Mouse (Mus musculus) c-Kit-positive CD71-positive TER-119-negative erythroid progenitor cells, embryonic 14.5 days (primary cell): ENCODE measurements around the gene Zfr2.
"Not testable (repeated sequence)": the region's sequence is repeated elsewhere in the genome, so short reads cannot be mapped to it uniquely, and the experiment has no call there.

Source experiments
- DNase-seq: peaks from one replicate; pipeline ENCODE4 v3.0.0-alpha.2; 2013; ENCODE audit warnings: low read depth

The Zfr2 gene

DNA sequence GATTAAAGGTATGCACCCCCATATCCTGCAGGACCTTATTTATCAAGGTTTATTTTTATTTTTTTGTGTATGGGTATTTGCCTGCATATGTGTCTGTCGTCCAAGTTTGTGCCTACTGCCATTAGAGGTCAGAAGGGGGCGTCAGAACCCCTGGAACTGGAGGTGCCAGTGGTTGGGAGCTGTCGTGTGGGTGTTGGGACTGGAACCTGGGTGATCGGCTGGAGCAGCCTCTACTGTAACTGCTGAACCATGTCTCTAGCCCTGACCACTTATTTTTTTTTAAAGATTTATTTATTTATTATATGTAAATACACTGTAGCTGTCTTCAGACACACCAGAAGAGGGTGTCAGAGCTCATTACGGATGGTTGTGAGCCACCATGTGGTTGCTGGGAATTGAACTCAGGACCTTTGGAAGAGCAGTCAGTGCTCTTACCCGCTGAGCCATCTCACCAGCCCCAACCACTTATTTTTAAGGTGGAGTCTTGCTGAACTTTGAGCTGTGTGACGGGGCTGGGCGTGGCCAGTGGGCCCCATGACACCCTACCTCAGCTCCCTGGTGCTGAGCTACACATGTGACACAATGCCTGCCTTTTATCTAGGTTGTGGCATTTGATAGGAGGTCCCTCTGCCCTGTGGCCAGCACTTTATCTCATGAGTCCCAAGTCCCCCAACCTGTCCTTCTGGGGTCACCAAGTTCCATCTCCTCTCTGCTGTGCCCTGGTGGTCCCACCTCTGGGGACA is 29.8 kb upstream of the Zfr2 start:
- peak; percentile 75 for DNase-seq

DNA sequence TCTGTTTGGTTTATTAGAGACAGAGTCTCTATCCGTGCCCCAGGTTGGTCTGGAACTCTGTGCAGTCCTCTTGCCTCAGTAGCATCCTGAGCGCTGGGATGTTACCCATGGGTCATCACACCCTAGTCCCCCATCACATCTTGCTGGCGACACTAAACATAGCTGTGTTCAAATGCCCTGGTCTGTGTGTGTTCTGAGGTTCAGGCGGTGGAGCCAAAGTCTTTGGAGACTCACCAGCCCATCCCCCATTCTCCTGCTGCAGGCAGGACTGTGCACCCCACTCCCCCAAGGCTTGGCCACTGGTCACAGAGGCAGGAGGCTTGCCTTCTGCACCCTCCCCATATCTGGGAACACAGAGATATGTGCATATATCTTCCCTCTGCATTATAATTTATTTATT is 28.8 kb upstream of the Zfr2 start:
- no peak for DNase-seq

DNA sequence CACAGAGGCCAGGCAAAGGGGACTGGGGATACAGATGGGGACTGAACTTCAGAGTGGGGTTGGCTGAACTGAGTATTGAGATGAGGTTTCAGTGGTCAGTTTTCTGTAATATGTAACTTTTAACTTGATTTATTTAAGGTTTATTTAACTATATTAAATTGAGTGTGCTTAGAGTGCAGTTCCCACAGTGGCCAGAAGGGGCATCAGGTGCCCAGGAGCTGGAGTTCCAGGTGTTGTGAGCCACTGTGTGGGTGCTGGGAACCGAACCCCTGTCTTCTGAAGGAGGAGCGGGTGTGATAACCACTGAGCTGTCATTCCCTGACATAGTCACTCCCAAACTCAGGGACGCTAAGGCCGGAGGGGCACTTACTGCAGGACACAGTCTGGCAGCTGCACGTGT is 22.8 kb upstream of the Zfr2 start:
- DNase-seq = no peak

DNA sequence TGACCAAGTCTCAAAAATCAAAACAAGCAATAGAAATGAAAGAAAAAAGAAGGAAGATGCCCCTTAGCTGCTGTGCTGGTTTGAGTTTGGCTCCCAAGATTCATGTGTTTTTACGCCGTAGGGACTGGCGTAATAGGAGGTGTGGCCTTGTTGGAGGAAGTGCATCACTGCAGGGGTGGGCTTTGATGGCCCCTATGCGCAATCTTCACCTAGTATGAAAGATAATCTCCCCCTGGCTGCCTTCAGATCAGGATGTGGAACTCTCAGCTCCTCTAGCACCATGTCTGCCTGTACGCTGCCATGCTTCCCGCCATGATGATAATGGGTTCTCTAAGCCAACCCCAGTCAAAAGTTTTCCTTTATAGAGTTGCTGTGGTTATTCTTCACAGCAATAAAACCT is 16.7 kb upstream of the Zfr2 start:
- no peak for DNase-seq

DNA sequence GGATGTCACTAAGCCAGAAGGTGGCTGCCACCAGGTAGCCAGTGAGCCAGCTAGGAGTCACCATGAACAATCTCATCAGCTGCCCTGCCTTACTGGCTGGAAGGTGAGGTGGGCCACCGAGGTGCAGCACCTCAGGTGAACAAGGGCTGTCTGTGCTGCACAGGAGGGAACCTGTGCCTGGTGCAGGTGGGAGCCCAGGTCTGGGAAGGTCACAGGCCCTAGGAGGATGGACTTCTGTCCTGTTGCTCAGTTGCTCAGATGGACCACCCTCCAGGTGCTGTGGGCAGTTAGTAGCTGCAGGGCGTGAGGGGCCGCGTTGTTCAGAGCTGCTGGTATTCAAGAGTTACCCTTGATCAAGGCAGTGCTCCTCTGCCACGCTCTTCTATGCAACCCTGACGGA is 16.1 kb upstream of the Zfr2 start:
- no peak for DNase-seq

DNA sequence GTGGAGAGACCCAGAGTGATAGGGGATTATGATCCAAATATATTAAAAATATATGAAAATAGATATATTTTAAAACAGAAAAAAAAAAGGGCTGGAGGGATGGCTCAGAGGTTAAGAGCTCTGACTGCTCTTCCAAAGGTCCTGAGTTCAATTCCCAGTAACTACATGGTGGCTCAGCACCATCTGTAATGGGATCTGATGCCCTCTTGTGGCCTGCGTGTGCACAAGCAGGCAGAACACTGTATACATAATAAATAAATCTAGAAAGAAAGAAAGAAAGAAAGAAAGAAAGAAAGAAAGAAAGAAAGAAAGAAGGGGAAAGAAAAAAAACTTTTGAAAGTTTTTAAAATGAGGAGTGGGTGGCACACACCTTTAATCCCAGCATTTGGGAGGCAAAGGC is 15.7 kb upstream of the Zfr2 start:
- peak; percentile 34 for DNase-seq

DNA sequence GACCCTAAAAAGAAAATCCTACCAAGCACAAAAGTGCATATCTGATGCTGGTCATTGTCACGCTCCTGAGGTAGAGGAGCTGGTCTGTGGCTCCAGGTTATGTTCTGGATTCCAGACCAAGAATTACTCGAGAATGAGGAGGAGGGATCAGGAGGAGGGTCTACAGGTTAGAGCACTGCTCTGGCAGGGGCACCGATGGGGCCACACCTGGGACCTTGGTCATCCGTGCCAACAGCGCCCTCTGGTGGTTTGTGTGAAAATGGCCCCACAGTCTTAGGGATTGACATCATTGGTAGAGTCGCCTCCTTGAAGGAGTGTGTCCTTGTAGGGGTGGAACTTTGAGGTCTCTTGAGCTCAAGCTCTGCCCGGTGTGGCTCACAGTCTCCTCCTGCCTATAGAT is 15.0 kb upstream of the Zfr2 start:
- peak; percentile 70 for DNase-seq

DNA sequence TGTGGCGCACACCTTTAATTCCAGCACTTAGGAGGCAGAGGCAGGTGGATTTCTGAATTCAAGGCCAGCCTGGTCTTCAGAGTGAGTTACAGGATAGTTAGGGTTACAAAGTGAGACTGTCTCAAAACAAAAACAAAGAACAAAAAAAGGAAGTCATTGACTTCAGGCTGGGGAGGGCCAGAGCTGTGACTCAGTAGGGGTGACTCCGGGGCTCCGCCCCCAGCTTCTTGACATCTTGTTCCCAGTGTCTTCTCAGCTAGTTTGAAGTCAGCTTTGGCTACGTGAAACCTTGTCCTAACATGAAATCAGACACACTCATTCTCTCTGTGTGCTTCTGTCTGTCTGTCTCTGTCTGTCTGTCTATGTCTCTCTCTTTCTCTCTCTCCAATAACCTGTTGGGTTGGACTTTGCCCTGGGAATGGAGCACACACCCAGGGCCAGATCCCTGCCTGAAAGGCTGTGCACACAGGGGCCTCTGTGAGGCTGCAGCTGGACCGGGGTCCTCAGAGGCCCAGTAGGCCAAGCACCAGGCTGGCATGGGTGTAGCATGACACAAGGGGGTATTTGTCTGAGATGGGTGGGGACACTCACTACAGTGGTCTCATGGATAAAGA is 11.4 kb upstream of the Zfr2 start:
- no peak for DNase-seq

DNA sequence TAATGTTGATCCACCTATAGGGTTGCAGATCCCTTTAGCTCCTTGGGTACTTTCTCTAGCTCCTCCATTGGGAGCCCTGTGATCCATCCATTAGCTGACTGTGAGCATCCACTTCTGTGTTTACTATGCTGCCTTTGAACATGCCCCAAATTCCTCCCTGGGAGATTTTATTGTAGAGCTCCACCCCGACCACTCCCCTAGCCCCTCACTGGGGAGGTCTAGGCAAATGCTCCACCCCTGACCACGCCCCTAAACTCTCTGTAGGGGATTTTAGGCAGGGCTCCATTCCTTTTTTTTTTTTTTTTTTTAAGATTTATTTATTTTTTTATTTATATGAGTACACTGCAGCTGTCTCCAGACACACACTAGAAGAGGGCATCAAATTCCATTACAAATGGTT is 9.2 kb upstream of the Zfr2 start:
- not testable (repeated sequence) for DNase-seq

DNA sequence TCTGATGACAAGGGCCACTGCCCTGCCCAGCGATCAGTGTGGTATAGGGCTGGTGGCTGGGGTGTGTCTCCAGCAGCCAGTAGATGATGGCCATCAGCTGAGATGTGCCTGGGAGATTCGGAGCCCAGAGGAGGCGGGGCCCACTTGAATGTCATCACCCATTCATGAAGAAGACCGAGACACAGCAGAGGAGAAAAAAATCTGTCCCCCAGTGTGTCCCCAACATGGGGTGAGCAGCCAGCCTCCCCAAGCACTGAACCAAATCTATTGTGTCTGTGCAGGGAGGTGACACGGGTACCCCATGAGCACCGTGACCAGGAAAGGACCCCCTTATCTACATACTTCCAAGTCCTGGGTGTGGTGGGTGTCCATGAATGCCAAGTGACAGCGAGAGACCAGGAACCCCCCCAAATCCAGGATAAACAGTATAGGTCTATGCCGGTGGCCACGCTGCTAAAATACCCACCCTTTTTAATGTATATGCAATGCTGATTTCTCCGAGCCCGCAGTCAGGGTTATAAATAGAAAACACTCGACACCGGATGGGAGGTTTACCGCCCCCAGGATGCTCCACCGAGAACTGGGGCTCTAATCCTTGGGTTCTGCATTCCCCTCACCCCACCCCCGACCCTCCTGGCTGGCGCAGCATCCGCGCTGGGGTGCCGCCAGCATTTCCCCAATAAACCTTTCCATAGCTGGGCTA is 3.1 kb upstream of the Zfr2 start:
- no peak for DNase-seq

DNA sequence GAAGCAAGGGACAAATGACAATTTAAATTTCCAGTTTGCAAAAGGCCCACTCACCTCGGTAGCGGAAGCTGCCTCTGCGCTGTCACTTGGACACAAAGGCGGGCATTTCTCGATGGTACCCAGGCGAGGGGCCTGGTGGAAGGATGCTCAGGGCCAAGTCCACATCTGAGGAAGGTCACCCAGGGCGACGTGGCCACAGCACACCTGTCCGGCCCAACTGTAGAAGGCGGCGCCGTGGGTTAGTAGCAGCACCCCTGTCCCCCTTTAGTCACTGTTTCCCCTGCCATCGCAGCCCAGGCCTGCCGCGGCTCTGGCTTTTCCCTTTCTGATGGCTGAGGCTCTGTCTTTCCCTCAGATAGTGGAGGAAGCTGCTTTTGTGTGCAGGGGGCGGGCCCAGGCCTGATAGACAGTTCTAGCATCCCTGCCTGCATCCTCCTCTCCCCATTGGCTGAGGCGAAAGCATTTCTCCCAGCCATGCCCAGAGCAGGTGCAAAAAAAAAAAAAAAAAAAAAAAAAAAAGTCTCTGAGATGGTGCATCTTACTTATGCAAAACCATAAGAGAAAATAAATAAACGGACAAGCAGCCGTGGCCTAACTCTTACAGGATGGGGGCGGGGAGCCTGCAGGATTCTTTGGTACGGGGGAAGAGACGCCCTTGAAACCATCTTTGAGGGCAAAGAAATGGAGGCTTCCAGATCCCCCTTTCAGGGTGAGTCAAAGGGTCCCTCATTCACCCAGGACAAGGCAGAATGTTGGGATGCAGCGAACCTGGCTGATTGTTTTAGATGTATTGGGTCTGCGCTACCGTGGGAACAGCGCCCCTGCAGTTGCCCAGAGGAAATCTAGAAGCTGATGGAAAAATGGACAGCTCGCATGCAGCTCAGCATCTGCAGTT is 2.3 kb upstream of the Zfr2 start, which contains the start of gene Atcay:
Gene Atcay (minus strand): TSS at position 396 of the 895 bp plus-strand sequence.
- no peak for DNase-seq

DNA sequence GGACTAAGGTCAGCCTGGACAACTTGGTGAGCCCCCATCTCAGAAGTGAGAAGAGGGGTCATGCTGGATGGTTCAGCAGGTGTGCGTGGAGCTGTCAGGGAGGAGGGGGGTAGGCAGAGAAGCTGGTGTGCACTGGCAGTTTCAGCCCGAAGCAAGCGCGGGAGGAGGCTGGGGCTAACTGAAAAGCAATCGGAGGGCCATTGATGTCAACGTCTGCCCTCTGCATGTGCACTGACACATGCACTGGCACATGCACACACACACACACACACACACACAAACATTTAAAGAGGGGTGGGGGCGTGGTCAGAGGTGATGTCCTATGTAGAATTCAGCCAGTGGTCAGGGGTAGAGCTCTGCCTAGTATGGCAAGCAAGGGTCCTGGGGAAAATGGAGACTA is 1.5 kb upstream of the Zfr2 start:
- no peak for DNase-seq

DNA sequence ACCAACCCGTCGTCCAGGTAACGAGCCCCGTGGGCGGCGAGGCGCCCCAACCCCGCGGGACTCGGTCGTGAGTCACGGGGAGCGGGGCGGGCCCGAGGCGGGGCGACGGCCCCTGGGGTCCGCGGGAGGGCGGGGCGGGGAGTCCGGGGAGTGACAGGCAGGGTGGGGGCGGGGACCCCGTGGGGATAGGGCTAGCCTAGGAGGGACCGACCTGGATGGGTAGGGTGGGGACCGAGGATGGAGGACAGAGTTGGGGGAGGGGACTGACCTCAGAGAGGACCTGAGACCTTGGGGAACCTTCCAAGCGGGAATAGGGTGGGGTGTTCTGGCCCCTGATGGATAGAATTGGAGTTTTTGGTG is 251 bp downstream of the Zfr2 start:
- DNase-seq = no peak

DNA sequence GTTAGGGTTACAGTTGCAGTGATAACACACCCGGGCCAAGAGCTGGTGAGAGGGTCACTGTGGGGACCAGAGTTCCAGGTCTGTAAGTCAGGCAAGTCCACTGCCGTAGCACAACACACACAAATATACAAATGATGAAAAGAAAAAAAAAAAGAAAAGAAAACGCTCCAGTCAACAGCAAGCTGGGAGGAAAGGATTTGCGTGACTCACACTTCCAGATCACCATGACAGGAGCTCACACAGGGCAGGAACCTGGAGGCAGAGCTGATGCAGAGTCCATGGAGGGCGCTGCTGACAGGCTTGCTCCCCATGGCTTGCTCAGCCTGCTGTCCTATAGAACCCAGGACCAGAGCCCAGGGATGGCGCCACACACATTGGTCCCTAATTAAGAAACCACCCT is 1.3 kb downstream of the Zfr2 start:
- DNase-seq = no peak

DNA sequence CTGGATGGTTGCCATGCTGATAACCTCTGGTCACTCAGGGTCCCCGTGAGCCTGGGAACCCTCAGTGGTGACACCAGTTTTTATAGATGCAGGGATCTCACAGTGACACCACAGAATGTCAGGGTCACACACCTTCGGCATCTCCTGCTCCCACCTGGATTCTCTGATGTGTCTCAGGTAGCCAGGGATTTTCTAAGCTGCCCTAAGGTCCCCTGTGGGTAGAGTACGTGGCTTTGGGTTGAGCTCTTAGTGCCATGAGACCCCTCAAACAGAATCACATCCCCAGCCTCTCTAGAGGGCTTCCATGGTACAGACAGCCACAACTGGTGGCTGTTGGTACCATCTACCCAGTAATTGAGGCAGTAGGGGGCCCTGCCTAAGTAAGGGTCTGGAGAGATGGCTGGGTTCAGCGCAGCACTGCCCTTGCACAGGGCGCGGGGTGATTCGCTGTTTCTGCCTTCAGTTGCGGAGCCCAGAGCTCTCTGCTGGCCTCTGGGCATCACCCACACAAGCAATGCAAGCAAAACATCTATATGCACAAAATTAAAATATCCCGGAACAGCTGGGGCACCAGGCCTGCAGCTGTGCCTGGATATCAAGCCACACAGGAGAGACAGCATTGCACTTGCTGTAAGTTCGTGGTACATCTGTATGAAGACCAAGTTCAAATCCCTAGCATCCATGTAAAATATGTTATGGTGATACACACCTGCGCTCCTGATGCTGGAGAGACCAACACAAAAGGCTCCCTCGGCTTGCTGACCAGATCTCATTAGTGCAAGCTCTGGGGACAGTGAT is 3.7 kb downstream of the Zfr2 start:
- no peak for DNase-seq

DNA sequence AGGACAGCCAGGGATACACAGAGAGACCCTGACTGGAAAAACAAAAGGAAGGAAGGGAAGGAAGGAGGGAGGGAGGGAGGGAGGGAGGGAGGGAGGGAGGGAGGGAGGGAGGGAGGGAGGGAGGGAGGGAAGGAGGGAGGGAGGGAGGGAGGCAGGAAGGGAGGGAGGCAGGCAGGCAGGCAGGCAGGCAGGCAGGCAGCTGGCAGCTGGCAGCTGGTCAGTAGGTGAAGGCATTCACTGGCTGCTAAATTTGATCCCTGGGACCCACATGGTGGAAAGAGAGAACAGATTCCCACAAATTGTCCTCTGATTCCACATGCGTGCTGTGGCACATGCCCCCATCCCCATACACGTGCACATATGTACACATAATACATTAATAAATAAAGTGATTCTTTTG is 5.7 kb downstream of the Zfr2 start:
- DNase-seq = no peak

DNA sequence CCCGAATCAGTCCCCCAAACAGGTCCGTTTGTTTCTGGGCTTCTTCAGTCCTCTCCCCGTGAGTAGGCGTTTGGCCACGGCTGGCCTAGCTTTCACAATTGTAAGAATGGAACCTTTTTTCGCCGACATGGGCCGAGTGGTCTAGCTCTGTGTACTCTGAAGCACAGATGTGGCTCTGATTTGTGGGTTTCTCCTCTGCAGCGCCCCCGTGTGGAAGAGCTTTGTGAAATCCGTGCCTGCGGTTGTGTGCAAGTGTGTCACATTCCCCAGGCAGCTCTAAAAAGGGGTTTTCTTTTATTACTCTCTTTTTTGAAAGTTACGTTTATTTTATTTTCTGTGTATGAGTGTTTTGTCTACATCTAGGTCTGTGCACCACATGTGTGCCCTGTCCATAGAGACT is 7.9 kb downstream of the Zfr2 start:
- peak; percentile 56 for DNase-seq

DNA sequence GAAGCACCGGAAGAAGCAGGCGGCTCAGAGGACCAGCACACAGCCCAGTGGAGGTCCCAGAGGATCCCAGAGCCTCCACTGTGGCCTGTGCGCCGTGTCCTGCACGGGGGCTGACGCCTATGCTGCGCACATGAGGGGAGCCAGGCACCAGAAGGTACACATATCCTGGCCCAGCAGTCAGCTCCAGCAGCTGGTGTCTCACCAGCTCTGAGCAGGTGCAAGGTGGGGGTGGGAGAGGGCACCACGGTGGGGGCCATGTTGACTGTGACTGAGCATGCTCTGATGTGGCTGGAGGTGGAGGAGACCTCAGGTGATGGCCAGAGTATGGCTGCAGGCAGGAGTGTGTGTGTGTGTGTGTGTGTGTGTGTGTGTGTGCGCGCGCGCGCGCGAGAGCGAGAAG is 9.1 kb downstream of the Zfr2 start:
- no peak for DNase-seq

DNA sequence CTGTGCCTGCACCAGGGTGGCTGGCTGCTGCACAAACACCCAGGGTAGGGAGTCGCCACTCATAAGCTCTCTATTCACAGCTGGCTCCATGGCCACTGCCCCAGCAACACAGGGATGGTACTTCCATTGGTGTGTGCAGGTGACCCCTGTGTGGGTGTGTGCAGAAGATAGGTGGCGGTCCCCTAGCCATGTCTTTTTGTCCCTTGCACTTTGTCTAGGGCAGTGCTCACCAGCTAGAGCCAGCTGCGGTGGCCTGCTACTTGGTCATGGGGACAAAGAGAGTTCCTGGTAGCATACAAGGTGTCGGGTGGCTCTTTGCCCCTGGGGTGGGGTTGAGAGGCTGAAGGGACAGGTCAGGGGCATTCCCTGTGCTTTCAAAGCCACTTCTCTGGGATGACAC is 11.2 kb downstream of the Zfr2 start:
- no peak for DNase-seq

DNA sequence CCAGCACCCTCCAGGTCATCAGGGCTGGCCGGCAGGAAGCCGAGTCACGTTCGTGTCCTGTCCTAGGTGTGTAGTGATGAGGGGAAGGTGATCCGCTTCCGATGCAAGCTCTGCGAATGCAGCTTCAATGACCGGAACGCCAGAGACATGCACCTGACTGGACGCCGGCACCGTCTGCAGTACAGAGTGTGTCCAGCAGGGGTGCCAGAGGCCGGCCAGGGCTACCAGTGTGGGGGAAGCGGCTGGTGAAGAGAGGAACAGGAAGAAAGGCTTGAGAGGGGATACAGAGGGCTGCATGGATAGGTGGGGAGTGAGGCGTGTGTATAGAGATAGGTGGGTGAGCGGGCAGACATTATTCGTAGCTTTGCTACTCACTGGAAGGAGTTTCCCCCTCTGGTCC is 11.6 kb downstream of the Zfr2 start:
- no peak for DNase-seq

DNA sequence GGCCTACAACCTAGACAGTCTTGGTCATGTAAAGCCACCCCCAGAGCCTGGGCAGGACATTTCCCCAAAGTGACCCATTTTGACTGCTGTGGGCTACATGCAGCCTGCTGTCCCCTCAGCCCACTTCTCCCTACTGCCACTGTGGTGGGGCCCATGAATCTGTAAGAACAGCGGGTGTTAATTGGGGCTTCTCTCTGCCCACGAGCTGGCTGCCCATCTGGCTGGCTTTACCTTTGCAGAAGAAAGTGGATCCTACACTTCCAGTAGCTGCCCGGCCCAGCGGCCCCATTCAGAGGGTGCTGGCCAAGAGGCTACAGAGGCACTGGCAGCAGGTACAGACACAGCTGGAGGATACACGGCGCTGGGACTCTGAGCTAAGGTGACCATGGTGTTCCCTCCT is 12.2 kb downstream of the Zfr2 start:
- DNase-seq = no peak

DNA sequence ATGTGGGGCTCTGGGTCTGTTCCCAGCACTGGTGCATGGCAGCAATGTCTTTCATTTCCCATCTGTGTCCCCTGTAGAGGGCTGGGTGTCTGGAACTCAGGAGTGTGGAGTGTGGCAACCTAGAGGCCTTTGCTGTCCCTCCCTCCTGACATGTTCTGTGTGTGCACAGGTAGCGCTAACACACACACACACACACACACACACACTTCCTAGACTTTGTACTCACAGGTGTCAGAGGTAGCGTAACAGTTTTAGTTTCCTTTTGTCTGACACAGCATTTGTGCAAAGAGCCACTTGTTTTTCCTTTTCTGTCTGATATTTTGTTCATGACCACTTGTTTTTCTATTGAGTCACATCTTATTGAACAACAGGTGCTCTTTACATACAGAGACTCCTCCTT is 14.8 kb downstream of the Zfr2 start:
- no peak for DNase-seq
